Mouse (Mus musculus): ENCODE results near the gene Cox6b2. TPM values are rescaled to one million over a fixed set of nuclear protein-coding genes. Genes with fewer than 3 reads are reported as not detected.
A peak's percentile ranks its signal among the peaks of the same experiment; 100 is the strongest.

Gene Cox6b2
- polyA plus RNA-seq, 1 experiment from 2014 or later = 18.6 TPM

DNA sequence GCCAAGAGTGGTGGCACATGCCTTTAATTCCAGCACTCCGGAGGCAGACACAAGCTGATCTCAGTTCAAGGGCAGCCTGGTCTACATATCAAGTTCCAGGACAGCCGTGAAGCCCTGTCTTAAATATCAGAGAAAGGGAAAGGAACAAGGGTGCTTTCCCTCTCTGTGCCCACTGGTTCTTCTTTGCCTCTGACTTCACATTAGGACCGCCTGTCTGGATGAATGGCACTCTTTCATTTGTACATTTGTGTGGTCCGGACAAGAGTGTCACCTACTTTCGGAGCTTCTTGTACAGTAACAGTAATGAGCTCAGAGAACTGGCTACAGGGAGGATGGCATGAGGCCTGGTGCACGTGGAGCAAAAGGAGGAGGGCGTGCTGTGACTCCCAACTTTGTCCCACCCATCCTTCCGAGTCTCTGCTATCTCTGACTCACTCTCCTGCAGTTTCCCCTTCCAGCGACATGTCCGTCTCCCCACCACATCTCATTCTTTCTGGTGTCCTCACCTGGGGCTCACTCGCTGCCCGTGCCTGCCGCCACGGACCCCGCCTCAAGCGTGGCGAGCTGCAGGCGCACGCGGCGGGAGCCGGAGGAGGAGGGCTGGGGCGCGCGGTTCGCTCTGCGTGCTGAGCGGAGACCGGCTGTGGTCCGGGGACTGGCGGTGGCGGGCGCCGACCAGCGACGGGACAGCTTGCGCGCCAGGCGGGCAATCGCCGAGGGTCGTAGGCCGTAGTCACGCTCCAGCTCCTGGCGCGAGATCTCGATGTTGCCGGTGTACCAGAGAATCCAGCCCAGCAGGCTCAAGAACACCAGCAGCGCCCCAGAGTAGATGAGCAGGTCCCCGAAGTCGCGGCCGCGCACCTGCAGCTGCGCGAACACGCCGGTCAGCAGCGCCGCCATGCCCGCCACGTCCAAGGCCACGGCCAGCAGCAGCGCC, 35.9 kb upstream of the Cox6b2 start:
- Histone ChIP-seq H3K9me3 (ENCODE audit: control insufficient read depth, low read length) (no peaks in the 10 kb centered on the region), H3K4me1 (replicated peaks; ENCODE audit: control insufficient read depth, insufficient read depth, low read length) (peaks cover 11% of the 10 kb centered on the region), H3K27me3 (ENCODE audit: control insufficient read depth, insufficient read depth, low read length) (0 out of 2 replicates have a peak, but pooled peaks cover 8% of the 10 kb centered on the region), H3K27ac (peak overlapping the region; percentile 40), H3K9ac (peak overlapping the region; percentile 67), H3K4me2 (replicated peaks) (peak overlapping the region; percentile 92), H3K4me3 (replicated peaks; ENCODE audit: low read length) (peak overlapping the region; percentile 49), H3K36me3 (replicated peaks; ENCODE audit: control insufficient read depth, insufficient read depth) (peaks cover 1% of the 10 kb centered on the region; the same call in 1 of the 2 replicates)
- DNase-seq (ENCODE audit: low spot score) (peak; percentile 66), ATAC-seq (ENCODE audit: low FRiP score) (peak; percentile 46)
- WGBS = 2% methylated on average over 63 of the region's 64 CpGs

DNA sequence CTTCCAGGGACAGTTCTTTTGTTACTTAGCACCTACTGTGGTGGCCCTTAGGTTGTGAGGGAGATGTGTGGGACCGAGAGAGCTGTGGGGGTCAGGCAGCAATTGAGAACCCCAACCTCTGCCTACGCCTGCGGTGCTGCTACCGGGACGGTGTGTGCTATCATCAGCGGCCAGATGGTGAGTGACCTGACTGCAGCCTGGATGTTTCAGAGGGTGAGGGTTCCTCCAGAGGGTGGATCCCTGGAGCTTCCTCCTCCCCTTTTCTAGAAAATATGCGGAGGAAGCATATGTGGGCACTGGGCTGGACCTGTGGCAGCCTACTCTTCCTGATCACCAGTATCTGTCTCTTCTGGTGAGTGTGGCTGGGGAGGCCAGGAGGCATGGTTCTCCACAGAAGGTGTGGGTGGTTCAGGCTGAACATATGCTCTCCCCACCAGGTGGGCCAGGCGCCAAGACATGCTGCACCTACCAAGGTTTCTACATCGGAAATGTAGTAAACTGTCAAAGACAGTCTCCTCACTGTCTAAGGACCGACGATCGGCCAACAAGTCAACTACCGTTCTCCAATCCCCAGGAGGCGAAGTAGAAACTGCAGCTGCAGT, 30.9 kb upstream of the Cox6b2 start:
- Histone ChIP-seq H3K27ac (no peak overlapping the region), H3K4me1 (replicated peaks; ENCODE audit: control insufficient read depth, insufficient read depth, low read length) (peaks cover 6% of the 10 kb centered on the region; the same call in 1 of the 2 replicates), H3K9me3 (ENCODE audit: control insufficient read depth, low read length) (no peaks in the 10 kb centered on the region), H3K27me3 (ENCODE audit: control insufficient read depth, insufficient read depth, low read length) (peaks cover 13% of the 10 kb centered on the region), H3K4me2 (replicated peaks) (no peak overlapping the region), H3K4me3 (replicated peaks; ENCODE audit: low read length) (no peak overlapping the region), H3K9ac (no peak overlapping the region), H3K36me3 (replicated peaks; ENCODE audit: control insufficient read depth, insufficient read depth) (no peaks in the 10 kb centered on the region)
- DNase-seq (ENCODE audit: low spot score) = no peak
- 86% methylated on average over 14 of the region's 14 CpGs for WGBS
- ATAC-seq (ENCODE audit: low FRiP score) = no peak

DNA sequence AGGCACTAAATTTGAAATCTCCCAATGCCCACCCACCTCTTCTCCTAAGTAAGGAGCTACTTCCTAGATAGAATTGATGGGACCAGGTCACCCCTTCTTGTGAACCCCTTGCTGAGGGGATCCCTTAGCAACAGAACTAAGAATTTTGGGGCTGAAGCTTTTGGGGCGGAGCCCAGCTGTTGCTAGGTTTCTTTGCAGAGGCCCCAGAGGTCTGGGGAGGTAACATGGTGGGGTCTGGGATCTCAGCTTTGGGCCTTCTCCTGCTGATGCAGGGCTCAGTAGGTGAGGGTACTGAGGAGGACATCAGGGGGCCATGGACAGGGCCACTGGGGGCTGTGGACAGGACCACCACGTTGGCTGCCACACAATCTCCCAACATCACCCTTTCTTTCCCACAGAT, 29.9 kb upstream of the Cox6b2 start, which contains the start of the genes Il11 and Tmem190:
Il11 (minus strand) TSS at position 101 of the 400 bp plus-strand sequence.
Tmem190 (plus strand) TSS at position 179 of the 400 bp plus-strand sequence.
- no peak within 1 kb of the TSS for H3K9ac ChIP-seq
- H3K9me3 ChIP-seq (ENCODE audit: control insufficient read depth, low read length) = no peaks in the 10 kb centered on the region
- H3K4me3 ChIP-seq (replicated peaks; ENCODE audit: low read length) = no peak within 1 kb of the TSS
- peaks cover 18% of the 10 kb centered on the region for H3K27me3 ChIP-seq (ENCODE audit: control insufficient read depth, insufficient read depth, low read length)
- DNase-seq (ENCODE audit: low spot score) = no peak
- no peak for ATAC-seq (ENCODE audit: low FRiP score)
- H3K27ac ChIP-seq = no peak within 1 kb of the TSS
- 0 out of 2 replicates have a peak, but pooled peaks cover 2% of the 10 kb centered on the region for H3K4me1 ChIP-seq (replicated peaks; ENCODE audit: control insufficient read depth, insufficient read depth, low read length)
- no peak within 1 kb of the TSS for H3K4me2 ChIP-seq (replicated peaks)
- 68% methylated on average over 2 of the region's 2 CpGs for WGBS
- H3K36me3 ChIP-seq (replicated peaks; ENCODE audit: control insufficient read depth, insufficient read depth) = no peaks in the 10 kb centered on the region

DNA sequence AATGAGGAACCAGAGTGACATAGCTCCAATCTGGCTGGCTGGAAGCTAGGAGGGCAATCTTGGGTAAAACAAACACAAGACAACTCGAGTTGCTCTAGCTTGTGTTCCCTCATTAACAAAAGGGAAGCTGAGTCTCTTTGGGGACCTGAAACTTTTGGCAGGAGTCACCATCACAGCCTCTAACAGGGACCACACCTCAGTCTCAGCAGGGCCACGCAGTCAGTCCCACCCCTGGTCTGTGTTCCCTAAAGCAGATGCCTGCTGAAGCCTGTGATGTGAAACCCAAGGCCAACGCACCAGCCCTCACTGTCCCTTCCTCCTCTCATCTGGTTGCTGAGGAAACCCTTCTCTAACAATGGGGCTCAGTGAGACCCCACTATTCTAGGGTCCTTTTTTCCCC, 29.2 kb upstream of the Cox6b2 start:
- no peak for ATAC-seq (ENCODE audit: low FRiP score)
- H3K27me3 ChIP-seq (ENCODE audit: control insufficient read depth, insufficient read depth, low read length) = peaks cover 24% of the 10 kb centered on the region
- no peak for DNase-seq (ENCODE audit: low spot score)
- no peaks in the 10 kb centered on the region for H3K36me3 ChIP-seq (replicated peaks; ENCODE audit: control insufficient read depth, insufficient read depth)
- H3K9ac ChIP-seq = no peak overlapping the region
- H3K4me2 ChIP-seq (replicated peaks) = no peak overlapping the region
- 0 out of 2 replicates have a peak, but pooled peaks cover 5% of the 10 kb centered on the region for H3K4me1 ChIP-seq (replicated peaks; ENCODE audit: control insufficient read depth, insufficient read depth, low read length)
- no peak overlapping the region for H3K27ac ChIP-seq
- no peak overlapping the region for H3K4me3 ChIP-seq (replicated peaks; ENCODE audit: low read length)
- 64% methylated on average over 3 of the region's 3 CpGs for WGBS
- no peaks in the 10 kb centered on the region for H3K9me3 ChIP-seq (ENCODE audit: control insufficient read depth, low read length)

DNA sequence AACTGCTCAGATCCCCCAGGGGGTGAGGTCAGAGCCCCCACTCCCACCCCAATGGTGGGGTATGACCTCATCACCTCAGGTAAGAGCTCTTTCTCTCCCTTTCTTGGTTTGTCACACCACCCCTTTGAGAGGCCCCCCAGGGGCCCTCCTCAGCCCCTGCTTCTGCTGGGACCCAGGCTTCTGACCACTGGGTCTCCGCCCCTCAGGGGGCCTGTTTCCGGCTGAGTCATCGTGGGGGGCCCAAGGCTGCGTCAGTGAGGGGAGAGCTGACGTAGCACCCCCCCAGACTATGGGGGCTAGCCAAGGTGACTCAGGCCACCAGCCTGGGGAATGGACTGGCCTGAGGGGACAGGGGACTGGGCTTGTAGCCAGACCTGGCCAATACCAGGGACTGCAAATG, 27.0 kb upstream of the Cox6b2 start:
- Histone ChIP-seq H3K27me3 (ENCODE audit: control insufficient read depth, insufficient read depth, low read length) (peaks cover 46% of the 10 kb centered on the region), H3K4me3 (replicated peaks; ENCODE audit: low read length) (no peak overlapping the region)
- WGBS = 62% methylated on average over 5 of the region's 5 CpGs

DNA sequence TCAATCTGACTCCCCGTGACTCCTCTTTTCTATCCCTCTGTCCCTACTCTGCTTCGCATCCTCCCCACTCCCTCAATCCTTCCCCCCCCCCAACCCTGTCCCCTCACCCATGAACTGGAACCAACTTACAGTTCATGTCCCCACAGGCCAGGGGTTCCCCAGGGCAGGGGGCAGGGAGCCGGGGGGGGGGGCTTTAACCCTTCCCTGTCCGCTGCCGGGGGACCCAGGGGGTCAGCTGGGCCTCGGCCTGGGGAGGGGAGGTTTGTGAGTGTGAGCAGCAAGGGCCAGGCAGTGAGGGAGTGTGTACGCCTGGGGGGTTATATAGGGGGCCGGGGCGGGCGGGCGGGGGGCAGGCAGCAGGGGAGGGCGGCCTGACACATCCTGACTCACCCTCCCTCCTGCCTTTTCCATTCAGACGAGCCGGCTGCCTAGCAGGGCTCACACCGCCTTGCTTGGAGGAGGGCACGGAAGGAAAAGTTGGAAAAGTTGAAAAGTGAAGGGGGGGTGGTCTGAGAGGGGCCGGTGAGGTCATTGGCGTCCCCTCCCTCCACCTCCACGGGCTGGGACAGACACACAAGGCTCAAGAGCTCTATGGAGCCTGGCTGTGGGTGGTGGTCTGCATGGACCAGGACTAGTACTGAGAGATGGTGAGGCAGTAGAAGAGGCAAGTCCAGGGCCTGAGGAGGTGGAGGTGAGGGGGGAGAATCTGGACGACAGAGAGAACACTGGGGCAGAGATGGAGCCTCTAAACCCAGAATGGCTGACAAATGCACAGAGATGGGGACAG, 25.1 kb upstream of the Cox6b2 start:
- H3K27ac ChIP-seq = no peak overlapping the region
- no peak overlapping the region for H3K4me2 ChIP-seq (replicated peaks)
- H3K9ac ChIP-seq = no peak overlapping the region
- H3K36me3 ChIP-seq (replicated peaks; ENCODE audit: control insufficient read depth, insufficient read depth) = no peaks in the 10 kb centered on the region
- peaks cover 51% of the 10 kb centered on the region for H3K27me3 ChIP-seq (ENCODE audit: control insufficient read depth, insufficient read depth, low read length)
- H3K9me3 ChIP-seq (ENCODE audit: control insufficient read depth, low read length) = no peaks in the 10 kb centered on the region
- 0 out of 2 replicates have a peak, but pooled peaks cover 5% of the 10 kb centered on the region for H3K4me1 ChIP-seq (replicated peaks; ENCODE audit: control insufficient read depth, insufficient read depth, low read length)
- no peak overlapping the region for H3K4me3 ChIP-seq (replicated peaks; ENCODE audit: low read length)
- ATAC-seq (ENCODE audit: low FRiP score) (no peak), DNase-seq (ENCODE audit: low spot score) (no peak)
- 4% methylated on average over 19 of the region's 20 CpGs for WGBS

More for the DNA sequence above, 27.0 kb upstream of the Cox6b2 start:
- H3K9me3 ChIP-seq (ENCODE audit: control insufficient read depth, low read length) = no peaks in the 10 kb centered on the region
- no peak overlapping the region for H3K4me2 ChIP-seq (replicated peaks)
- no peaks in the 10 kb centered on the region for H3K36me3 ChIP-seq (replicated peaks; ENCODE audit: control insufficient read depth, insufficient read depth)
- ATAC-seq (ENCODE audit: low FRiP score) (no peak), DNase-seq (ENCODE audit: low spot score) (no peak)
- no peak overlapping the region for H3K27ac ChIP-seq
- no peak overlapping the region for H3K9ac ChIP-seq
- H3K4me1 ChIP-seq (replicated peaks; ENCODE audit: control insufficient read depth, insufficient read depth, low read length) = 0 out of 2 replicates have a peak, but pooled peaks cover 5% of the 10 kb centered on the region

DNA sequence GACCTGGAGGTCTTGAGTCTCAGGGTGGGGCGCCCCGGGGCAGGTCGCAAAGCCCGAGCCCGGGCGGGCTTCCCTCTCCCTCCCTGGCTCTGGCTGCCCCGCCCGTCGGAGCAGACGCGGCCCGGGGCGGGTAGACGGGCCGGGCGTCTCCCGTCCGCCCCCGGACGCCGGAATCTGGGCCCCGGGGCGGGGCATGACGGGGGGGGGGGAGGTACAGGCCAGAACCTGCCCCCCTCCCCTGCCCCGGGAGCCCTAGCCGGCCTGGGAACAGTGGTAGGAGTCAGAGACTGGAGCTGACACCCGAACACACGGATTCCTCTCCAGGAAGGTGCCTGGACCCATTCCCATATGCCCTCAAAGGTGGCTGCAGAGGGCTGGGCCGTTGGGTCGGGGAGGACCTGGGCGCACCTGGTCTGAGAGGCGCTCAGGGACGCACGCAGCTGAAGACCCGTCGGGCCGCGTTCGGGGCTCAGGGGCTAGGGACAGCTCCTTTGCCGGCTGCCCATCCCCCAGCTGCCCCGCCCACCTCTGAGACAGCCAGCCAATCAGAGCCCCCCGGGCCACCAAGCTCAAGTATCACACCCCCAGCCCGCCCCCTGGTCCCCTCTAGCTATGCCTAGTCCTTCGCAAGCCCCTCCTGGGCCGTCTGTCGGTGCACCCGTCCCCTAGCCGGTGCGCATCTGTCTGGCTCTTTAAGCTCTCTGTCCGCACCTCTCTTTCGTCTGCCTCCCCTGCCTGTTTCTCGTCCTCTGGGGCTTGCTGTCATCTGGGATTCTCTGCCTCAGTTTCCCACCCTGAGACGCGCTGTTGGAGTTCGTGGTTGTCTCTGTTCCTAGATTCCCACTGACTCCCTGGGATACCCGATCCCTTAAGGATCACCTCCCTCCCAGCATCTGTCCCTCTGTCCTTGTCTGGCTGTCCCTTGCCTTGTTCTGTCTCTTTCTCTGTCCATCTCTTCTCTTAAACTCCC, 24.3 kb upstream of the Cox6b2 start:
- Histone ChIP-seq H3K36me3 (replicated peaks; ENCODE audit: control insufficient read depth, insufficient read depth) (no peaks in the 10 kb centered on the region), H3K27ac (no peak overlapping the region), H3K4me1 (replicated peaks; ENCODE audit: control insufficient read depth, insufficient read depth, low read length) (0 out of 2 replicates have a peak, but pooled peaks cover 5% of the 10 kb centered on the region), H3K27me3 (ENCODE audit: control insufficient read depth, insufficient read depth, low read length) (peaks cover 51% of the 10 kb centered on the region), H3K4me2 (replicated peaks) (peak overlapping the region; percentile 51), H3K9ac (peak overlapping the region; percentile 22), H3K9me3 (ENCODE audit: control insufficient read depth, low read length) (no peaks in the 10 kb centered on the region), H3K4me3 (replicated peaks; ENCODE audit: low read length) (peak overlapping the region; percentile 34)
- DNase-seq (ENCODE audit: low spot score) = peak; percentile 47
- peak; percentile 71 for ATAC-seq (ENCODE audit: low FRiP score)
- WGBS = 1% methylated on average over 35 of the region's 56 CpGs

DNA sequence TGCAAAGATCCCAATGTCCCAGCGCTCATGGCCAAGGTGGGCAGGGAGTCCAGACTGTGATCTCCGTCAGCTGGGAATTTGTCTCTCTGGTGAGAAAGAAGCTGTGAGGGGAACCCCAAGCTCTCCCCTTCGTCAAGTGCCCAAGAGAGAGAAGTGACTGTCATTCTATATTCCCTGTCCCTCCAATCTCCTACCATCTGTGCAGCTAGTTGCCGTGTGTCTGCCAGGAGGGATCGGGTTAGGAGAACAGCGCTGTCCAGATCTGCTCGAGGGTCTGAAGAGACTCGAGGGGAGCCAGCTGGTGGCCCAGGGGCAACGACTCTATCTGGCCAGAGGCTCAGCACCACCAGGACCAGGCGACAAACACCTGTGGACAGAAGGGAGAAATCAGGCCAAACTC, 23.2 kb upstream of the Cox6b2 start:
- no peak overlapping the region for H3K4me3 ChIP-seq (replicated peaks; ENCODE audit: low read length)
- WGBS = 54% methylated on average over 10 of the region's 10 CpGs
- H3K9ac ChIP-seq = no peak overlapping the region
- no peak overlapping the region for H3K4me2 ChIP-seq (replicated peaks)
- no peaks in the 10 kb centered on the region for H3K9me3 ChIP-seq (ENCODE audit: control insufficient read depth, low read length)
- no peak overlapping the region for H3K27ac ChIP-seq
- peaks cover 51% of the 10 kb centered on the region for H3K27me3 ChIP-seq (ENCODE audit: control insufficient read depth, insufficient read depth, low read length)
- H3K4me1 ChIP-seq (replicated peaks; ENCODE audit: control insufficient read depth, insufficient read depth, low read length) = 0 out of 2 replicates have a peak, but pooled peaks cover 5% of the 10 kb centered on the region
- no peak for ATAC-seq (ENCODE audit: low FRiP score)
- no peaks in the 10 kb centered on the region for H3K36me3 ChIP-seq (replicated peaks; ENCODE audit: control insufficient read depth, insufficient read depth)
- no peak for DNase-seq (ENCODE audit: low spot score)
